Comparison of ENCODE assay signal across 9 mouse cellular contexts in the genomic region with DNA sequence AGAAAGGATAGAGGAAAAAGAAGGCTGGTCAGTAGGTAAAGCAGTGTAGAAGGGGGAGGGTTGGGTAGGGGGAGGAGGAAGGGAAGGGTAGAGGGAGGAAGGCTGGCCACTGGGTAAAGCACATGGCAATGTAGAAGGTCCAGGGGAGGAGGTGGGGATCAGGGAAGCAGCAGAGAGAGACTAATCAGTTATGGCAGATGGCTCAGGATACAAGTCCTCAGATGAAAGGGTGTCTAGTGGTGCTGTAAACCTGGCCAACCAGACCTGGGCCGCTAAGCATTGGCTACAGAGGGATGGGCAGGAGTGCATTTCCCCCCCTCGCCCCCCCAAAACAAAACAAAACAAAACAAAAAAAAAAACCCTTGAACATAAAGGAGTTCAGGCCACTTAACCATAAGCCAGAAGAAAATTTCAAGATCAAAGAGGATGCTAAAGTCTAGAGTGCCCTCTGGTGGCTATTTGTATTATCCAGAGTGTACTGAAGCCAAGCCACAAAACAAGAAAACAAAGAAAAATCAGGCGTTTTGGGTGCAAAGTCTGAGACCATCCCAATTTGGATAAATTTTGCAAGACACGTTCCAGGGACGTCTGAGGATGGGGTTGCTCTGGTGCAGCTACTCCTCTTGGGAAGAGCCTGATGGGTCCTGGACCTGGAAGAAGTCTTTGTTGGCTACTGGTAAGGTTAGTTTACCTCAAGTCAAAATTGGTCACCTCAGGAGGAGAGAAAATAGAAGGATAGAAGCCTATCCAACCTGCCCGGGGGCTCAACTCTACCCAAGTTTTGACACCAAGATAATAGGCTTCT. TPM values are rescaled to one million over a fixed set of nuclear protein-coding genes. Genes with fewer than 3 reads are reported as not detected.
DNase-seq lines count a peak whose midpoint lies in the region; ATAC-seq lines count a peak whose summit lies in the region.
"Had no signal": no experiment of that assay in that cellular context is flagged by ENCODE, and none has a peak within 500 bp of the region (broad histone marks: within the 10 kb centered on the region; RNA-seq: fewer than 3 reads in every experiment).

No protein-coding gene starts in this region.

- H3K4me3 ChIP-seq in hindbrain, embryonic 13.5 days = no peak overlapping the region
- H3K4me3 ChIP-seq in midbrain, embryonic 12.5 days = no peak overlapping the region
- H3K4me3 ChIP-seq: embryonic facial prominence, embryonic 15.5 days had no signal

- no peak overlapping the region for H3K27ac ChIP-seq in hindbrain, embryonic 13.5 days
- H3K27ac ChIP-seq in midbrain, embryonic 12.5 days (replicated peaks) = no peak overlapping the region
- H3K27ac ChIP-seq: embryonic facial prominence, embryonic 15.5 days had no signal

- no peak overlapping the region for H3K9ac ChIP-seq in hindbrain, embryonic 13.5 days
- H3K9ac ChIP-seq in midbrain, embryonic 12.5 days (replicated peaks) = no peak overlapping the region
- H3K9ac ChIP-seq: embryonic facial prominence, embryonic 15.5 days had no signal

- H3K4me2 ChIP-seq in hindbrain, embryonic 13.5 days = no peak overlapping the region
- no peak overlapping the region for H3K4me2 ChIP-seq in midbrain, embryonic 12.5 days (replicated peaks)
- H3K4me2 ChIP-seq: embryonic facial prominence, embryonic 15.5 days had no signal

- H3K36me3 ChIP-seq in hindbrain, embryonic 13.5 days = no peaks in the 10 kb centered on the region
- no peaks in the 10 kb centered on the region for H3K36me3 ChIP-seq in midbrain, embryonic 12.5 days
- no peaks in the 10 kb centered on the region for H3K36me3 ChIP-seq in splenic B cell, adult 2 months (ENCODE audit: control insufficient read depth, insufficient read depth, low read length, poor library complexity, severe bottlenecking)
- H3K36me3 ChIP-seq: embryonic facial prominence, embryonic 15.5 days had no signal

- H3K4me1 ChIP-seq in hindbrain, embryonic 13.5 days (replicated peaks) = no peaks in the 10 kb centered on the region
- H3K4me1 ChIP-seq in midbrain, embryonic 12.5 days = no peaks in the 10 kb centered on the region
- H3K4me1 ChIP-seq: embryonic facial prominence, embryonic 15.5 days had no signal

- peak; percentile 22 for DNase-seq in left cerebral cortex, adult 11 months (ENCODE audit: low spot score)
- no peak for DNase-seq in left cerebral cortex, adult 8-10 months (ENCODE audit: low spot score in 2 of 2)
- DNase-seq in NIH3T3 (ENCODE audit: low read depth) = peak; percentile 86
- DNase-seq in embryo, embryonic 11 days = peak; percentile 84
- DNase-seq in layer of hippocampus, postnatal 10 days (ENCODE audit: low spot score in 2 of 2) = peak; percentile 34 to 51
- DNase-seq in splenic B cell, adult 2 months (ENCODE audit: low read depth, low spot score) = peak; percentile 79

- peak; percentile 68 for ATAC-seq in hindbrain, embryonic 13.5 days (ENCODE audit: low FRiP score)
- ATAC-seq in midbrain, embryonic 12.5 days (ENCODE audit: low FRiP score, low read depth) = peak; percentile 84

- H3K27me3 ChIP-seq in hindbrain, embryonic 13.5 days = no peaks in the 10 kb centered on the region
- no peaks in the 10 kb centered on the region for H3K27me3 ChIP-seq in midbrain, embryonic 12.5 days
- no peaks in the 10 kb centered on the region for H3K27me3 ChIP-seq in splenic B cell, adult 2 months (ENCODE audit: control insufficient read depth, insufficient read depth, low read length, poor library complexity, severe bottlenecking)
- H3K27me3 ChIP-seq: embryonic facial prominence, embryonic 15.5 days had no signal

- WGBS in hindbrain, embryonic 13.5 days = 12% methylated on average over 6 of the region's 6 CpGs
- WGBS in midbrain, embryonic 12.5 days = 8% methylated on average over 6 of the region's 6 CpGs

- H3K9me3 ChIP-seq in hindbrain, embryonic 13.5 days = no peaks in the 10 kb centered on the region
- H3K9me3 ChIP-seq in midbrain, embryonic 12.5 days = no peaks in the 10 kb centered on the region
- H3K9me3 ChIP-seq: embryonic facial prominence, embryonic 15.5 days had no signal

RNA-seq across cellular contexts. Expression of a gene that starts 10.4 kb away (rescaled TPM):
- total RNA-seq in left cerebral cortex, adult 8-10 months (2022) = 10 to 100 TPM; 12.5 to 17.2 (median 14.6) TPM
- polyA plus RNA-seq in hindbrain, embryonic 13.5 days (2015; fragmentation: Nextera tagmentation; extraction: Ambion mirVana) = 0.95 and 1.1 TPM in 2 replicates
- total RNA-seq in layer of hippocampus, postnatal 10 days (2021) = 1 to 10 TPM; 2.9 to 3.2 TPM
- 1.5 TPM in 2 replicates for polyA plus RNA-seq in midbrain, embryonic 12.5 days (2016; fragmentation: Nextera tagmentation; extraction: Ambion mirVana)

RNA-seq across cellular contexts. Expression of a gene that starts 35.1 kb away (rescaled TPM):
- 100 to 1,000 TPM in 1 of 4 experiments, 10 to 100 TPM in 3; 84.3 to 108 (median 91.8) TPM for total RNA-seq in left cerebral cortex, adult 8-10 months (2022)
- polyA plus RNA-seq in hindbrain, embryonic 13.5 days (2015; fragmentation: Nextera tagmentation; extraction: Ambion mirVana) = 6.1 and 6.9 TPM in 2 replicates
- total RNA-seq in layer of hippocampus, postnatal 10 days (2021) = 10 to 100 TPM; 27.4 to 29.8 TPM
- 6.7 and 8.2 TPM in 2 replicates for polyA plus RNA-seq in midbrain, embryonic 12.5 days (2016; fragmentation: Nextera tagmentation; extraction: Ambion mirVana)

Comparison
In these comparisons a context has a peak if more than half of its experiments do, and no peak if none do; other contexts are left out.
1. DNase-seq: peak in left cerebral cortex, adult 11 months (single experiment), NIH3T3 (single experiment), embryo, embryonic 11 days (single experiment), layer of hippocampus, postnatal 10 days (2 of 2) and splenic B cell, adult 2 months (single experiment); none in left cerebral cortex, adult 8-10 months (0 of 2).